Mouse (Mus musculus) forebrain, embryonic 14.5 days (tissue): ENCODE measurements around the gene Pfkfb4. TPM values are rescaled to one million over a fixed set of nuclear protein-coding genes. Genes with fewer than 3 reads are reported as not detected.

Experiments
- ATAC-seq: fragments of 200-750 bp; cut with Nextera tagmentation; 2 replicates; pipeline ENCODE4 v1.8.0; 2017; ENCODE audit warnings: mild to moderate bottlenecking, moderate library complexity
- DNase-seq: peaks from one replicate; pipeline ENCODE4 v3.0.0-alpha.2; 2015; ENCODE audit warnings: low spot score
- H3K27ac ChIP-seq: fragments of 300-500 bp; sonication (generic); 2 replicates; pipeline ENCODE4 v1.5.1; 2014; ENCODE audit warnings: low read depth, mild to moderate bottlenecking, control low read depth, low read length, moderate library complexity
- H3K27me3 ChIP-seq: fragments of 300-500 bp; sonication (generic); replicated peaks from 2 replicates; pipeline ENCODE4 v1.6.1; 2014; ENCODE audit warnings: low read length, control low read depth, mixed read lengths; ENCODE audit not compliant: control insufficient read depth, insufficient read depth
- H3K36me3 ChIP-seq: fragments of 300-500 bp; sonication (generic); 2 replicates; pipeline ENCODE4 v1.6.1; 2014; ENCODE audit warnings: low read length, control low read depth; ENCODE audit not compliant: control insufficient read depth, insufficient read depth
- H3K4me1 ChIP-seq: fragments of 300-500 bp; sonication (generic); 2 replicates; pipeline ENCODE4 v1.6.1; 2014; ENCODE audit warnings: antibody characterized with exemption, low read length, control low read depth; ENCODE audit not compliant: control insufficient read depth, insufficient read depth
- H3K4me2 ChIP-seq: fragments of 300-500 bp; sonication (generic); 2 replicates; pipeline ENCODE4 v1.6.1; 2014; ENCODE audit warnings: mild to moderate bottlenecking, control low read depth, low read length
- H3K4me3 ChIP-seq: fragments of 300-500 bp; sonication (generic); 2 replicates; pipeline ENCODE4 v1.5.1; 2014; ENCODE audit warnings: low read depth, low read length, control low read depth
- H3K9ac ChIP-seq: fragments of 300-500 bp; sonication (generic); 2 replicates; pipeline ENCODE4 v1.6.1; 2014; ENCODE audit warnings: mild to moderate bottlenecking, low read length, control low read depth, moderate library complexity
- H3K9me3 ChIP-seq: fragments of 300-500 bp; sonication (generic); replicated peaks from 2 replicates; pipeline ENCODE4 v1.6.1; 2016; ENCODE audit warnings: low read length, control low read depth, mixed read lengths; ENCODE audit not compliant: control insufficient read depth
- WGBS: fragments of 180-500 bp; shearing (Covaris S2); extraction: QIAGEN DNeasy Blood & Tissue Kit; methylation state at CpG from one replicate; pipeline ENCODE4 v1.1.7; 2014; 5-methylcytosine and 5-hydroxymethylcytosine counted together
- polyA plus RNA-seq: library from polyadenylated mRNA; unstranded; fragments of >200 nt; fragmentation: Nextera tagmentation; extraction: Ambion mirVana; gene quantifications from 2 replicates; pipeline ENCODE4 v1.2.1, GENCODE M21; 2014

Gene Pfkfb4
- polyA plus RNA-seq, 1 experiment from 2014 or later = 16.0 TPM

GRCm38 (mm10) chr9:109050674-109050997, 59.1 kb downstream of the Pfkfb4 start:
- Histone ChIP-seq H3K4me3 (no peak overlapping the region), H3K27ac (no peak overlapping the region), H3K4me2 (no peak overlapping the region), H3K9ac (no peak overlapping the region), H3K27me3 (no peaks in the 10 kb centered on the region), H3K36me3 (no peaks in the 10 kb centered on the region), H3K4me1 (0 out of 2 replicates have a peak, but pooled peaks cover 2% of the 10 kb centered on the region), H3K9me3 (no peaks in the 10 kb centered on the region)
- no peak for ATAC-seq
- no peak for DNase-seq
- 89% methylated on average over 3 of the region's 3 CpGs for WGBS

- DNase-seq = no peak
- Histone ChIP-seq H3K27ac (no peak overlapping the region), H3K4me1 (0 out of 2 replicates have a peak, but pooled peaks cover 2% of the 10 kb centered on the region), H3K9ac (no peak overlapping the region), H3K9me3 (no peaks in the 10 kb centered on the region), H3K4me3 (no peak overlapping the region), H3K27me3 (no peaks in the 10 kb centered on the region), H3K36me3 (no peaks in the 10 kb centered on the region), H3K4me2 (no peak overlapping the region)
- ATAC-seq = no peak
- 92% methylated on average over 13 of the region's 13 CpGs for WGBS
These were observed 59.5 kb downstream of the Pfkfb4 start for GRCm38 (mm10) chr9:109051011-109051501.

GRCm38 (mm10) chr9:109051651-109052489, 60.3 kb downstream of the Pfkfb4 start:
- Histone ChIP-seq H3K4me1 (0 out of 2 replicates have a peak, but pooled peaks cover 2% of the 10 kb centered on the region), H3K9ac (no peak overlapping the region), H3K9me3 (no peaks in the 10 kb centered on the region), H3K27ac (no peak overlapping the region), H3K4me2 (no peak overlapping the region), H3K27me3 (no peaks in the 10 kb centered on the region), H3K4me3 (no peak overlapping the region), H3K36me3 (peaks cover 2% of the 10 kb centered on the region)
- DNase-seq (no peak), ATAC-seq (no peak)
- WGBS = 90% methylated on average over 10 of the region's 10 CpGs

- no peaks in the 10 kb centered on the region for H3K9me3 ChIP-seq
- H3K9ac ChIP-seq = no peak overlapping the region
- 88% methylated on average over 9 of the region's 9 CpGs for WGBS
- H3K4me1 ChIP-seq = 0 out of 2 replicates have a peak, but pooled peaks cover 2% of the 10 kb centered on the region
- H3K27me3 ChIP-seq = no peaks in the 10 kb centered on the region
- no peak overlapping the region for H3K27ac ChIP-seq
- DNase-seq (no peak), ATAC-seq (no peak)
- H3K36me3 ChIP-seq = peaks cover 10% of the 10 kb centered on the region
- no peak overlapping the region for H3K4me3 ChIP-seq
- no peak overlapping the region for H3K4me2 ChIP-seq
These were observed 61.1 kb downstream of the Pfkfb4 start for GRCm38 (mm10) chr9:109052490-109053260.

- ATAC-seq = no peak
- no peak overlapping the region for H3K4me3 ChIP-seq
These were observed 61.8 kb downstream of the Pfkfb4 start for GRCm38 (mm10) chr9:109053366-109053765.

GRCm38 (mm10) chr9:109053851-109054250, 62.3 kb downstream of the Pfkfb4 start:
- Histone ChIP-seq H3K4me3 (no peak overlapping the region), H3K9ac (no peak overlapping the region), H3K9me3 (no peaks in the 10 kb centered on the region), H3K36me3 (peaks cover 21% of the 10 kb centered on the region), H3K4me1 (0 out of 2 replicates have a peak, but pooled peaks cover 2% of the 10 kb centered on the region), H3K27me3 (no peaks in the 10 kb centered on the region), H3K4me2 (no peak overlapping the region), H3K27ac (no peak overlapping the region)
- DNase-seq = no peak
- WGBS = 64% methylated on average over 6 of the region's 6 CpGs
- ATAC-seq = no peak

More at GRCm38 (mm10) chr9:109053366-109053765, 61.8 kb downstream of the Pfkfb4 start:
- 74% methylated on average over 3 of the region's 3 CpGs for WGBS
- Histone ChIP-seq H3K27me3 (no peaks in the 10 kb centered on the region), H3K36me3 (peaks cover 17% of the 10 kb centered on the region), H3K9me3 (no peaks in the 10 kb centered on the region), H3K9ac (no peak overlapping the region), H3K4me2 (no peak overlapping the region), H3K4me1 (0 out of 2 replicates have a peak, but pooled peaks cover 2% of the 10 kb centered on the region), H3K27ac (no peak overlapping the region)
- no peak for DNase-seq

- 10% methylated on average over 7 of the region's 7 CpGs for WGBS
- ATAC-seq (peak; percentile 76), DNase-seq (peak; percentile 77)
- Histone ChIP-seq H3K9me3 (no peaks in the 10 kb centered on the region), H3K4me2 (peak overlapping the region; percentile 46), H3K4me3 (peak overlapping the region; percentile 25), H3K36me3 (peaks cover 25% of the 10 kb centered on the region), H3K9ac (peak overlapping the region; percentile 43), H3K27ac (peak overlapping the region; percentile 48; the same call in 1 of the 2 replicates), H3K4me1 (0 out of 2 replicates have a peak, but pooled peaks cover 2% of the 10 kb centered on the region), H3K27me3 (no peaks in the 10 kb centered on the region)
These were observed 63.1 kb downstream of the Pfkfb4 start for GRCm38 (mm10) chr9:109054712-109055111.

GRCm38 (mm10) chr9:109055271-109056030, 63.9 kb downstream of the Pfkfb4 start:
- Histone ChIP-seq H3K9me3 (no peaks in the 10 kb centered on the region), H3K36me3 (peaks cover 30% of the 10 kb centered on the region), H3K4me1 (0 out of 2 replicates have a peak, but pooled peaks cover 2% of the 10 kb centered on the region), H3K4me3 (peak overlapping the region; percentile 25), H3K27me3 (no peaks in the 10 kb centered on the region), H3K4me2 (peak overlapping the region; percentile 46), H3K27ac (peak overlapping the region; percentile 48; the same call in 1 of the 2 replicates), H3K9ac (peak overlapping the region; percentile 43)
- WGBS = 87% methylated on average over 12 of the region's 12 CpGs
- ATAC-seq = no peak
- no peak for DNase-seq
